Mouse (Mus musculus): ENCODE results near the gene Slc35c2. TPM values are rescaled to one million over a fixed set of nuclear protein-coding genes. Genes with fewer than 3 reads are reported as not detected.

The Slc35c2 gene
- 37.5 and 39.7 TPM in 2 replicates for polyA plus RNA-seq (2015; fragmentation: Nextera tagmentation; extraction: Ambion mirVana)

GRCm38 (mm10) chr2:165287202-165287984 is at the start of gene Slc35c2:
Gene Slc35c2, minus strand, starts transcription at chr2:165287869.

GRCm38 (mm10) chr2:165326304-165327190 is 38.9 kb upstream of the Slc35c2 start, which contains the start of gene Elmo2:
Gene Elmo2, minus strand, starts transcription at chr2:165326479.

GRCm38 (mm10) chr2:165234613-165235291 is 52.9 kb downstream of the Slc35c2 start, which contains the start of gene Cdh22:
Gene Cdh22, minus strand, starts transcription at chr2:165234853.

Other genes with a start within 250 kb of the Slc35c2 start
- 8.5 and 10.7 TPM in 2 replicates for gene Cd40, start 232.2 kb downstream of the Slc35c2 start, polyA plus RNA-seq (2015; fragmentation: Nextera tagmentation; extraction: Ambion mirVana)
- not detected in 2 replicates for gene 1700025C18Rik, start 197.1 kb downstream of the Slc35c2 start, polyA plus RNA-seq (2015; fragmentation: Nextera tagmentation; extraction: Ambion mirVana)
- gene Cdh22, start 53.0 kb downstream of the Slc35c2 start, polyA plus RNA-seq (2015; fragmentation: Nextera tagmentation; extraction: Ambion mirVana): 0.04 TPM in 1 of 2 replicates, not detected in the other
- gene Elmo2, start 38.6 kb upstream of the Slc35c2 start, polyA plus RNA-seq (2015; fragmentation: Nextera tagmentation; extraction: Ambion mirVana): 36.1 and 36.8 TPM in 2 replicates
- 0.04 TPM in 1 of 2 replicates, not detected in the other for gene Zfp663, start 80.9 kb upstream of the Slc35c2 start, polyA plus RNA-seq (2015; fragmentation: Nextera tagmentation; extraction: Ambion mirVana)
- gene Zfp334, start 100.4 kb upstream of the Slc35c2 start, polyA plus RNA-seq (2015; fragmentation: Nextera tagmentation; extraction: Ambion mirVana): 1.4 and 1.6 TPM in 2 replicates
- 0.04 TPM in 1 of 2 replicates, not detected in the other for gene Ocstamp, start 112.5 kb upstream of the Slc35c2 start, polyA plus RNA-seq (2015; fragmentation: Nextera tagmentation; extraction: Ambion mirVana)
- 0.44 and 0.59 TPM in 2 replicates for gene Slc13a3, start 185.4 kb upstream of the Slc35c2 start, polyA plus RNA-seq (2015; fragmentation: Nextera tagmentation; extraction: Ambion mirVana)
- gene Trp53rka, start 205.5 kb upstream of the Slc35c2 start, polyA plus RNA-seq (2015; fragmentation: Nextera tagmentation; extraction: Ambion mirVana): 17.1 and 18.3 TPM in 2 replicates
- gene Slc2a10, start 215.9 kb upstream of the Slc35c2 start, polyA plus RNA-seq (2015; fragmentation: Nextera tagmentation; extraction: Ambion mirVana): 5.9 and 7.3 TPM in 2 replicates

Measured in urinary bladder, postnatal 0 days (tissue).